Mouse (Mus musculus) limb, embryonic 13.5 days (tissue): Measurements from ENCODE around the gene Cacna1e. TPM values are rescaled to one million over a fixed set of nuclear protein-coding genes. Genes with fewer than 3 reads are reported as not detected.

Experiments
- ATAC-seq: fragments of 200-750 bp; cut with Nextera tagmentation; 2 replicates; pipeline ENCODE4 v1.8.0; 2017; ENCODE audit warnings: low read depth, moderate number of reproducible peaks, moderate TSS enrichment; ENCODE audit not compliant: low FRiP score
- H3K27ac ChIP-seq: fragments of 300-500 bp; sonication (generic); 2 replicates; pipeline ENCODE4 v1.5.1; 2015; ENCODE audit warnings: inconsistent platforms, mild to moderate bottlenecking, moderate library complexity
- H3K27me3 ChIP-seq: fragments of 300-500 bp; sonication (generic); 2 replicates; pipeline ENCODE4 v1.6.1; 2015; ENCODE audit warnings: mild to moderate bottlenecking, inconsistent platforms
- H3K36me3 ChIP-seq: fragments of 300-500 bp; sonication (generic); 2 replicates; pipeline ENCODE4 v1.6.1; 2015; ENCODE audit warnings: inconsistent platforms, mild to moderate bottlenecking, moderate library complexity
- H3K4me1 ChIP-seq: fragments of 300-500 bp; sonication (generic); 2 replicates; pipeline ENCODE4 v1.6.1; 2015; ENCODE audit warnings: inconsistent platforms
- H3K4me2 ChIP-seq: fragments of 300-500 bp; sonication (generic); replicated peaks from 2 replicates; pipeline ENCODE4 v1.6.1; 2015; ENCODE audit warnings: inconsistent platforms, mild to moderate bottlenecking, moderate library complexity
- H3K4me3 ChIP-seq: fragments of 300-500 bp; sonication (generic); 2 replicates; pipeline ENCODE4 v1.5.1; 2015; ENCODE audit warnings: moderate library complexity, mild to moderate bottlenecking, inconsistent platforms
- H3K9ac ChIP-seq: fragments of 300-500 bp; sonication (generic); 2 replicates; pipeline ENCODE4 v1.6.1; 2015; ENCODE audit warnings: mild to moderate bottlenecking, inconsistent platforms
- H3K9me3 ChIP-seq: fragments of 300-500 bp; sonication (generic); 2 replicates; pipeline ENCODE4 v1.6.1; 2016; ENCODE audit warnings: inconsistent platforms
- WGBS: fragments of 180-500 bp; shearing (Covaris S2); methylation state at CpG from one replicate; pipeline ENCODE4 v1.1.7; 2015; 5-methylcytosine and 5-hydroxymethylcytosine counted together
- polyA plus RNA-seq: library from polyadenylated mRNA; unstranded; fragments of >200 nt; fragmentation: Nextera tagmentation; extraction: Ambion mirVana; gene quantifications from 2 replicates; pipeline ENCODE4 v1.2.1, GENCODE M21; 2015

Cacna1e gene
- polyA plus RNA-seq, 1 experiment from 2014 or later, result 1.0 TPM

DNA sequence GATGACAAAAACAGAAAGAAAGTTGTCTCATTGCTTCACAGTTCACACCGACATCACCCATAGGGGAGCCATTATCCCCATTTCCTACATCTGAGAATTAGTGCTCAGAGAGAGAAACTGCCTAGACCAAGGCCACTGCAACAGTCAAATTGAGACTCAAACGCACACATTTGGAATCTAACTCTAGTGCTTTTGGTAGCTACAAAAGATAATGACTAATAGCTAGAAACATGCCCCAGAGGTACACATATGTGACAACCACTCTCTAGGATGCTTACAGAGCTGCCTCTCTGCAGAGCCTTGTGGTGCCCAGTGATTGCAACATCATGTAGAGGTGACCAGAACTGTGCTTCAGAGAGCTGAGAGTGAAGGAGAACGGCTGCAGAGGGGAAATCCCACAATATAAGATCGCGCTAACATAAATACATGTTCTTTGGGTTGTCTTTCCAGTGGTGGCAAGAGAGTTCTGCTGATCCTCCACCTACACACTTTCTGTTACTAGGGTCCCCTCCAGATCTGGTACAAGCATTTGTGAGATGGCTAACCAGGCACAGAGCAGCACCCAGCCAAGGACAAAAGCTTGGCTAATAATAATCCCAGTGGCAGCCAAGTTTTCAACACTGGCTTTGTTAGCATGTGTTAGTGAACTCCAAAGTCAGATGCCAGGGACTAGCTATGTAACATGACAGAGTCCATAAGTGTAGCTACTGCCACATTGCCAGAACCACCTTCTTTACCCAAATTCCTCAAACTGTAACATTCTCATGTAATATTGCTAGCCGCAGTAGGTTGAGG, 237.9 kb downstream of the Cacna1e start:
- 86% methylated on average over 6 of the region's 6 CpGs for WGBS
- Histone ChIP-seq H3K9ac (no peak overlapping the region), H3K4me3 (no peak overlapping the region), H3K9me3 (no peaks in the 10 kb centered on the region), H3K27ac (no peak overlapping the region), H3K4me2 (no peak overlapping the region), H3K4me1 (no peaks in the 10 kb centered on the region), H3K36me3 (no peaks in the 10 kb centered on the region), H3K27me3 (peaks cover 9% of the 10 kb centered on the region; the same call in 1 of the 2 replicates)
- no peak for ATAC-seq

DNA sequence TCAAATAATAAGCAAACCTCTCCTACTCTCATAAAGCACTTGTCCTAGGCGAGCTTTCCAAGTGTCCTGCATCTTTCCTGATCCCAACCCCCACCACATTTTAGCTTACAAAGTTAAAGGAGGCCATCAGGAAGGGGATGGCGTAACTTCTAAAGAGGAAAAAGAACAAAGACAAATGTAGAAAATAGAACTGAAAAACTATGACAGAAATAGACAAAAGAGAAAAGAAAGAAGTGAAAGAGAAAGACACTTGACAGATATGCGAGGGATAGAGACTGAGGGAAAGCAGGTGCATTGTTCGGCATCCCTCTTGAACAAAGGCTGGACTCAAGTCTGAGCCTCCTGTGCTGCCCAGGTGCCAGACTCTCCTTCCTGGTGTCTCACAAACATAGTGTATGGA, 246.5 kb downstream of the Cacna1e start:
- H3K9ac ChIP-seq, result no peak overlapping the region
- H3K27me3 ChIP-seq, result peaks cover 21% of the 10 kb centered on the region
- peaks cover 10% of the 10 kb centered on the region for H3K4me1 ChIP-seq
- H3K4me3 ChIP-seq, result no peak overlapping the region
- WGBS, result 79% methylated on average over 4 of the region's 4 CpGs
- H3K27ac ChIP-seq, result no peak overlapping the region
- H3K4me2 ChIP-seq, result no peak overlapping the region
- H3K9me3 ChIP-seq, result no peaks in the 10 kb centered on the region
- no peak for ATAC-seq
- no peaks in the 10 kb centered on the region for H3K36me3 ChIP-seq

GRCm38 (mm10) chr1:154635766-154636165, 248.5 kb downstream of the Cacna1e start:
- no peak overlapping the region for H3K4me2 ChIP-seq
- peaks cover 32% of the 10 kb centered on the region for H3K27me3 ChIP-seq
- H3K9ac ChIP-seq, result no peak overlapping the region
- H3K9me3 ChIP-seq, result no peaks in the 10 kb centered on the region
- H3K4me3 ChIP-seq, result no peak overlapping the region
- 89% methylated on average over 9 of the region's 9 CpGs for WGBS
- peaks cover 16% of the 10 kb centered on the region for H3K4me1 ChIP-seq
- H3K36me3 ChIP-seq, result no peaks in the 10 kb centered on the region
- no peak overlapping the region for H3K27ac ChIP-seq
- no peak for ATAC-seq

DNA sequence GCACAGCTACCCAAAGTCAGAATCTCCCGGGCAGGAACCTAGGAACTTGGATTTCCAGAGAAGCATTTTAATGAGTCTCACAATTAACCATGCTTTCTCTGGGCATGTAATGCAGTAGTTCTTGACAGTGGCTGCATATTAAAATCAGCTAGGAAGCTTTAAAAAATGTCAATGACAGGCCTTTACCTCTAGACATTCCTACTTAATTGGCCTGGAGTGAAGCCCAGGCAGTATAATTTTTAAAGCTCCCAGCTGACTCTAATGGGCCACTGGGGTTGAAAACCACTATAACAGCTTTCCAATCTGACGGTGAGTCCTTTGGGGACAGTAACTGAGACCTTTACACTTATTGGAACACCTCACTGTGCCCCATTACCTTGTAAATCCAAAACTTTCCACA, 251.4 kb downstream of the Cacna1e start:
- H3K4me1 ChIP-seq, result peaks cover 16% of the 10 kb centered on the region
- H3K27ac ChIP-seq, result no peak overlapping the region
- H3K36me3 ChIP-seq, result no peaks in the 10 kb centered on the region
- H3K9me3 ChIP-seq, result no peaks in the 10 kb centered on the region; the same call in 1 of the 2 replicates
- ATAC-seq, result peak; percentile 83
- peaks cover 32% of the 10 kb centered on the region for H3K27me3 ChIP-seq
- no peak overlapping the region for H3K4me2 ChIP-seq
- 15% methylated on average over 2 of the region's 2 CpGs for WGBS
- H3K9ac ChIP-seq, result no peak overlapping the region
- H3K4me3 ChIP-seq, result no peak overlapping the region

GRCm38 (mm10) chr1:154622666-154623653, 261.3 kb downstream of the Cacna1e start:
- 88% methylated on average over 16 of the region's 16 CpGs for WGBS
- Histone ChIP-seq H3K4me3 (no peak overlapping the region), H3K36me3 (no peaks in the 10 kb centered on the region), H3K4me1 (0 out of 2 replicates have a peak, but pooled peaks cover 2% of the 10 kb centered on the region), H3K9ac (no peak overlapping the region), H3K27me3 (peaks cover 9% of the 10 kb centered on the region; the same call in 1 of the 2 replicates), H3K27ac (no peak overlapping the region), H3K4me2 (no peak overlapping the region), H3K9me3 (no peaks in the 10 kb centered on the region)
- no peak for ATAC-seq

GRCm38 (mm10) chr1:154617743-154618455, 266.4 kb downstream of the Cacna1e start:
- WGBS, result 59% methylated on average over 7 of the region's 7 CpGs

GRCm38 (mm10) chr1:154615759-154616158, 268.5 kb downstream of the Cacna1e start:
- 62% methylated on average over 7 of the region's 7 CpGs for WGBS
- no peak overlapping the region for H3K4me2 ChIP-seq
- no peak overlapping the region for H3K4me3 ChIP-seq
- H3K4me1 ChIP-seq, result 0 out of 2 replicates have a peak, but pooled peaks cover 2% of the 10 kb centered on the region
- H3K9ac ChIP-seq, result no peak overlapping the region
- H3K27me3 ChIP-seq, result no peaks in the 10 kb centered on the region; the same call in 1 of the 2 replicates
- no peaks in the 10 kb centered on the region for H3K9me3 ChIP-seq
- no peaks in the 10 kb centered on the region for H3K36me3 ChIP-seq
- H3K27ac ChIP-seq, result no peak overlapping the region
- ATAC-seq, result no peak

More at GRCm38 (mm10) chr1:154617743-154618455, 266.4 kb downstream of the Cacna1e start:
- Histone ChIP-seq H3K4me3 (no peak overlapping the region), H3K27ac (no peak overlapping the region), H3K4me2 (no peak overlapping the region), H3K9ac (no peak overlapping the region), H3K9me3 (no peaks in the 10 kb centered on the region), H3K36me3 (no peaks in the 10 kb centered on the region), H3K27me3 (no peaks in the 10 kb centered on the region; the same call in 1 of the 2 replicates), H3K4me1 (0 out of 2 replicates have a peak, but pooled peaks cover 2% of the 10 kb centered on the region)
- no peak for ATAC-seq

DNA sequence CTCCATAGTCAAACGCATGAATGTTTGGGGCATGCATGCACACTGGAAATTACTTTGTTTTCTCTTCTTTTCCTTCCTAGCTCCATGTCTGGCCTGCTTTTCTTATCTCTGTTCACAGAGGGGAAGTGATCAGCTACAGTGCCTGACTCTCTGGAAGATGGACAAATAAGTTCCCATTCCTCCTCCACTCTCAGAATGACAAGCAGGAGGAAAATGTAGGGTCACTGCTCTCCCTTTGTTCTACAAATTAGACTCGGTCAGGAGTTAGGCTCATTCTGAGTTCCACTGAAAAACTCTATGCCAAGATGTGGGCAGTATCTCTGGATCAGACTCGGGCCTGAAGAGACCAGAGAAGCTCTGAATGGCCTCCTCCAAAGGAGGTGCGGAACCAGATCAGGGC, 275.8 kb downstream of the Cacna1e start:
- Histone ChIP-seq H3K4me2 (no peak overlapping the region), H3K4me1 (no peaks in the 10 kb centered on the region), H3K36me3 (no peaks in the 10 kb centered on the region), H3K27ac (no peak overlapping the region), H3K9ac (no peak overlapping the region), H3K4me3 (no peak overlapping the region), H3K27me3 (no peaks in the 10 kb centered on the region), H3K9me3 (no peaks in the 10 kb centered on the region)
- ATAC-seq, result no peak
- WGBS, result 77% methylated on average over 4 of the region's 4 CpGs

DNA sequence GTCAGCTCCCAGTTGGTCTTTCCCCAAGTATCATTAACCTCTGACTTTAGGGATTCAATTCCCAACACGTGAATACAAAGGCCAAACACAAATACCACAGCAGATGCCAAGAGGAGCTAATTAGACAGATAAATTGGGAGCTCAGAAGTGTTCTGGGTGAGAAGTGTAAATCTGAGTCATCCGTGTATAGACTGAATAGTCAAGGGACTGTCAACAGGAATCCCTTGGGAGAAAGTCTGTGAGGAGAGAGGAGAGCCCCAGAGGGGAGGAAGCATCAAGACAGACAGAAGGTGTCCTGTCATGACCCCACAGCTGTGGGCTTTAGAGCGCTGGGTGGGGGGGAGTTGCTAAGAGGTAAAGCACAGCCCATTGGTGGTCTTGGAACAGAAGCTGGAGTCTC, 276.9 kb downstream of the Cacna1e start:
- H3K27me3 ChIP-seq, result no peaks in the 10 kb centered on the region
- no peak overlapping the region for H3K9ac ChIP-seq
- H3K4me2 ChIP-seq, result no peak overlapping the region
- ATAC-seq, result no peak
- WGBS, result 70% methylated on average over 3 of the region's 3 CpGs
- H3K4me1 ChIP-seq, result no peaks in the 10 kb centered on the region
- no peak overlapping the region for H3K27ac ChIP-seq
- H3K36me3 ChIP-seq, result no peaks in the 10 kb centered on the region
- no peak overlapping the region for H3K4me3 ChIP-seq
- H3K9me3 ChIP-seq, result no peaks in the 10 kb centered on the region

DNA sequence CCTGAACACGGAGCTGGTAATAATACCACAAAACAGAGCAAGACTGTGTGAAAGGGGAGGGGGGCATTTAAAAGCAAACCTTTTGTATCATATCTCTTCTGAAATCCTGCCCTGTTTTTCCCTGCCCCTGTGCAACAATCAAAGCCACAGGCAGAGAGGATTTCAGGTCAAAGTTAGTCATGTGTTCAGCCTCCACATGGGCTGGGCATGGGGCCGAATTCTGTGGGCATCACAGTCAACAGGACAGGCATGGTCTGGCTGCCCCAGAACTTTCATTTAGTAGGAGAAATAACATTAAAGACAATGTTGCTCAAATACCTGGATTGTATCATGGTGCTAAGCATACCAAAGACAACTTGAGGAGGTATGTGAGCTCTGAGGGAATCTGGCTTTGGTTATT, 278.7 kb downstream of the Cacna1e start:
- WGBS, result 95% methylated on average over 2 of the region's 2 CpGs
- Histone ChIP-seq H3K4me3 (no peak overlapping the region), H3K27ac (no peak overlapping the region), H3K9me3 (no peaks in the 10 kb centered on the region), H3K4me2 (no peak overlapping the region), H3K27me3 (no peaks in the 10 kb centered on the region), H3K36me3 (no peaks in the 10 kb centered on the region), H3K4me1 (no peaks in the 10 kb centered on the region), H3K9ac (no peak overlapping the region)
- ATAC-seq, result no peak

DNA sequence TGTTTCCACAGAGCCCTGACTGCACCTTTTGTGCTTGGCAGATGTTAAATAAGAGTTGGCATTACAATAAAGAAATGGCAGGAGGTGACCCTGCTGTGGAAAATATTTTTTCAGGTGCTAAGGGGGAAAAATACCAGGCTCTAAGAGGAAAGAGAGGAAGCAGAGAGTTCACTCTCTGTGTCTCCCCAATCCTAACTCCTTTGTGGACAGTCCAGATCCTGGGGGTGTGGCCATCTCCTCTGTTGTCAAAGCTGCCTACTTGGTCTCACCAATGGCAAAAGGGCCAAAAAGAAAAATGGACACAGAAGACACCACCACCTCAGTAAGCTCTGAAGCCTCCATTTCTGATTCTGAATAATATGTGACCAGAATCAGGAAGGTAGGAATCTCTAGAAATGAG, 280.5 kb downstream of the Cacna1e start:
- Histone ChIP-seq H3K27me3 (no peaks in the 10 kb centered on the region), H3K9me3 (no peaks in the 10 kb centered on the region), H3K9ac (no peak overlapping the region)

More for the DNA sequence above, 280.5 kb downstream of the Cacna1e start:
- H3K4me2 ChIP-seq, result no peak overlapping the region
- H3K27ac ChIP-seq, result no peak overlapping the region
- no peaks in the 10 kb centered on the region for H3K36me3 ChIP-seq
- no peak for ATAC-seq
- no peaks in the 10 kb centered on the region for H3K4me1 ChIP-seq
- H3K4me3 ChIP-seq, result no peak overlapping the region
